Mouse (Mus musculus) megakaryocyte-erythroid progenitor cell, adult 5-6 weeks (primary cell): ENCODE data around the gene Tbc1d16. TPM values are rescaled to one million over a fixed set of nuclear protein-coding genes. Genes with fewer than 3 reads are reported as not detected.
"Not testable (repeated sequence)": the region's sequence is repeated elsewhere in the genome, so short reads cannot be mapped to it uniquely, and the experiment has no call there.

Source experiments
- ATAC-seq: replicated peaks from 2 replicates; pipeline ENCODE4 v1.8.0; 2016; ENCODE audit warnings: mild to moderate bottlenecking, inconsistent platforms; ENCODE audit not compliant: severe bottlenecking, poor library complexity, low FRiP score, low TSS enrichment
- total RNA-seq, 2 experiments: library from RNA; stranded (forward) in 1 of 2; stranded (reverse) in 1 of 2; fragments of 200-1000, 215-1000 nt in 1 of 2; fragments of >200 nt in 1 of 2; fragmentation: Nextera tagmentation in 1 of 2; gene quantifications; 2 replicates each; pipeline ENCODE4 v1.2.3; 2014 to 2017

Tbc1d16 gene
- 0.35 and 1.2 TPM in 2 replicates for total RNA-seq (2014; fragmentation: Nextera tagmentation)
- total RNA-seq (2017): 0.61 and 2.0 TPM in 2 replicates

GRCm38 (mm10) chr11:119228091-119228781 lies at the start of gene Tbc1d16, which contains the start of gene Ccdc40:
Tbc1d16 (minus strand) TSS chr11:119228499.
Ccdc40 (plus strand) TSS chr11:119228572.
- ATAC-seq: peak; percentile 88

- peak; percentile 38 for ATAC-seq
Observed at GRCm38 (mm10) chr11:119273186-119273930, 45.1 kb upstream of the Tbc1d16 start.

- ATAC-seq: not testable (repeated sequence)
Observed at GRCm38 (mm10) chr11:119272492-119272891, 44.2 kb upstream of the Tbc1d16 start.

- no peak for ATAC-seq
Observed at GRCm38 (mm10) chr11:119268557-119269195, 40.4 kb upstream of the Tbc1d16 start.

GRCm38 (mm10) chr11:119267768-119268556 lies 39.7 kb upstream of the Tbc1d16 start, which contains the start of gene Gaa:
Gaa (plus strand) TSS chr11:119267887.
- peak; percentile 92 for ATAC-seq

- peak; percentile 6; the same call in 1 of the 2 replicates for ATAC-seq
Observed at GRCm38 (mm10) chr11:119267241-119267674, 39.0 kb upstream of the Tbc1d16 start.

GRCm38 (mm10) chr11:119265811-119266210 lies 37.5 kb upstream of the Tbc1d16 start:
- no peak for ATAC-seq

- ATAC-seq: no peak
Observed at GRCm38 (mm10) chr11:119264413-119264812, 36.1 kb upstream of the Tbc1d16 start.

- ATAC-seq: no peak
Observed at GRCm38 (mm10) chr11:119259977-119260376, 31.7 kb upstream of the Tbc1d16 start.

- ATAC-seq: peak; percentile 74
Observed at GRCm38 (mm10) chr11:119258572-119259322, 30.4 kb upstream of the Tbc1d16 start.

GRCm38 (mm10) chr11:119258216-119258571 lies 29.9 kb upstream of the Tbc1d16 start:
- ATAC-seq: no peak

- not testable (repeated sequence) for ATAC-seq
Observed at GRCm38 (mm10) chr11:119256557-119256956, 28.3 kb upstream of the Tbc1d16 start.

GRCm38 (mm10) chr11:119252854-119253541 lies 24.7 kb upstream of the Tbc1d16 start:
- peak; percentile 88 for ATAC-seq

- no peak for ATAC-seq
Observed at GRCm38 (mm10) chr11:119250998-119251397, 22.7 kb upstream of the Tbc1d16 start.

- ATAC-seq: peak; percentile 62
Observed at GRCm38 (mm10) chr11:119249011-119249410, 20.7 kb upstream of the Tbc1d16 start.

GRCm38 (mm10) chr11:119245543-119245942 lies 17.2 kb upstream of the Tbc1d16 start:
- ATAC-seq: not testable (repeated sequence)

- ATAC-seq: no peak
Observed at GRCm38 (mm10) chr11:119239480-119239879, 11.2 kb upstream of the Tbc1d16 start.

- ATAC-seq: peak; percentile 81
Observed at GRCm38 (mm10) chr11:119238305-119238721, 10.0 kb upstream of the Tbc1d16 start.
